Mouse (Mus musculus): ENCODE data around the gene Nfatc4. TPM values are rescaled to one million over a fixed set of nuclear protein-coding genes. Genes with fewer than 3 reads are reported as not detected.
A peak's percentile ranks its signal among the peaks of the same experiment; 100 is the strongest.

Nfatc4 gene
- polyA plus RNA-seq, 1 experiment, result 2.8 TPM

DNA sequence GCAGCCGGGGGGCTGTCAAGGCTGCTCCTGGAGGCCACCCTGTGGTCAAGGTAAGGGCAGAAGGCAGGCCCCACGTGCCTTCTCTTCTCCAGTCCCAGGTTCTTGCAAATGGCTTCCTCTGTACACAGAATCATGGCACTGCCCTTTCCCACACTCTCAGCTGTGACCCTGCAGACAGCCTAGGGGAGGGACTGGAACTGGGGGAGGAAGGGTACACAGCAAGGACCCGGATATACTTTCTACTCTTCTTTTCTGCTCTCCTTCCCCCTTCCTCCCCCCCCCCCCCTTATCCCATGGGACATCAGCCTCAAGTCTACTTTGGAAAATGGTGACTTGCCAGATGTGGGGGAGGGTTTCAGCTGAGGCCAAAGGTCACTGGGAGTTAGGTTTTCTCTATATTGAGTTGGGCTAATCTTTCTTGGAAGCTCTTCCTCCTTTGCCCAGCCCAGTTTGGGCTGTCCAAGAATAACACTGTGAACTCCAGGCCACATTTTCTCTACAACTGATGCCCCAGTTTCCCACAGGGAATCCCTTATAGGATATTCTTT is 5.8 kb downstream of the Nfatc4 start:
- H3K27me3 ChIP-seq (ENCODE audit: control insufficient read depth, insufficient read depth, insufficient read length), result no peaks in the 10 kb centered on the region
- H3K4me2 ChIP-seq (ENCODE audit: low read depth), result no peak overlapping the region
- no peaks in the 10 kb centered on the region for H3K36me3 ChIP-seq (ENCODE audit: control insufficient read depth, insufficient read depth)
- no peak overlapping the region for H3K4me3 ChIP-seq
- H3K79me2 ChIP-seq (ENCODE audit: control insufficient read depth, insufficient read depth), result no peaks in the 10 kb centered on the region
- no peak for TF ChIP-seq POLR2AphosphoS2 (IDR thresholded peaks at IDR 0.05; ENCODE audit: insufficient read length, low read depth)
- TF ChIP-seq MAX (IDR thresholded peaks at IDR 0.05; ENCODE audit: low read depth), result no peak
- TF ChIP-seq REST (IDR thresholded peaks at IDR 0.05; ENCODE audit: insufficient read depth, insufficient read length), result no peak
- TF ChIP-seq TCF3 (IDR thresholded peaks at IDR 0.05; ENCODE audit: insufficient read length, low read depth), result no peak
- no peak for TF ChIP-seq USF1 (IDR thresholded peaks at IDR 0.05; ENCODE audit: low read depth)
- no peak for TF ChIP-seq SRF (IDR thresholded peaks at IDR 0.05; ENCODE audit: control insufficient read depth, insufficient read length, low read depth)
- H3ac ChIP-seq (ENCODE audit: control insufficient read depth, insufficient read length), result no peak overlapping the region

- Histone ChIP-seq H3K4me2 (ENCODE audit: low read depth) (no peak overlapping the region), H3K27me3 (ENCODE audit: control insufficient read depth, insufficient read depth, insufficient read length) (no peaks in the 10 kb centered on the region), H3K79me2 (ENCODE audit: control insufficient read depth, insufficient read depth) (no peaks in the 10 kb centered on the region), H3K4me3 (no peak overlapping the region), H3K36me3 (ENCODE audit: control insufficient read depth, insufficient read depth) (no peaks in the 10 kb centered on the region), H3ac (ENCODE audit: control insufficient read depth, insufficient read length) (no peak overlapping the region)
- TF ChIP-seq TCF12 (IDR thresholded peaks at IDR 0.05; ENCODE audit: insufficient read depth, poor library complexity, severe bottlenecking) (no peak), USF1 (IDR thresholded peaks at IDR 0.05; ENCODE audit: low read depth) (no peak), SRF (IDR thresholded peaks at IDR 0.05; ENCODE audit: control insufficient read depth, insufficient read length, low read depth) (no peak), MYOD1 (IDR thresholded peaks at IDR 0.05; ENCODE audit: control insufficient read depth in 1 of 3, insufficient read length in 2 of 3, low read depth in 2 of 3) (no peak), E2F4 (IDR thresholded peaks at IDR 0.05; ENCODE audit: insufficient read depth) (no peak), POLR2AphosphoS2 (IDR thresholded peaks at IDR 0.05; ENCODE audit: insufficient read length, low read depth) (no peak), TCF3 (IDR thresholded peaks at IDR 0.05; ENCODE audit: insufficient read length, low read depth) (no peak), MYOG (IDR thresholded peaks at IDR 0.05; ENCODE audit: control insufficient read depth in 1 of 3, insufficient read depth in 1 of 3, insufficient read length in 2 of 3, low read depth in 2 of 3) (no peak), MAX (IDR thresholded peaks at IDR 0.05; ENCODE audit: low read depth) (no peak), POLR2A (IDR thresholded peaks at IDR 0.05; ENCODE audit: insufficient read length, low read depth) (no peak), REST (IDR thresholded peaks at IDR 0.05; ENCODE audit: insufficient read depth, insufficient read length) (no peak), CEBPB (IDR thresholded peaks at IDR 0.05; ENCODE audit: insufficient read depth, poor library complexity, severe bottlenecking) (no peak)
Observed at GRCm38 (mm10) chr14:55829854-55830253, 6.9 kb downstream of the Nfatc4 start.

GRCm38 (mm10) chr14:55830331-55830730 is 7.4 kb downstream of the Nfatc4 start:
- no peak overlapping the region for H3K4me2 ChIP-seq (ENCODE audit: low read depth)
- H3K4me3 ChIP-seq, result no peak overlapping the region
- no peaks in the 10 kb centered on the region for H3K27me3 ChIP-seq (ENCODE audit: control insufficient read depth, insufficient read depth, insufficient read length)
- no peaks in the 10 kb centered on the region for H3K79me2 ChIP-seq (ENCODE audit: control insufficient read depth, insufficient read depth)
- H3K36me3 ChIP-seq (ENCODE audit: control insufficient read depth, insufficient read depth), result no peaks in the 10 kb centered on the region
- no peak overlapping the region for H3ac ChIP-seq (ENCODE audit: control insufficient read depth, insufficient read length)
- no peak for TF ChIP-seq USF1 (IDR thresholded peaks at IDR 0.05; ENCODE audit: low read depth)
- no peak for TF ChIP-seq POLR2A (IDR thresholded peaks at IDR 0.05; ENCODE audit: insufficient read length, low read depth)
- TF ChIP-seq E2F4 (IDR thresholded peaks at IDR 0.05; ENCODE audit: insufficient read depth), result no peak
- TF ChIP-seq MYOG (IDR thresholded peaks at IDR 0.05; ENCODE audit: control insufficient read depth in 1 of 3, insufficient read depth in 1 of 3, insufficient read length in 2 of 3, low read depth in 2 of 3), result no peak

DNA sequence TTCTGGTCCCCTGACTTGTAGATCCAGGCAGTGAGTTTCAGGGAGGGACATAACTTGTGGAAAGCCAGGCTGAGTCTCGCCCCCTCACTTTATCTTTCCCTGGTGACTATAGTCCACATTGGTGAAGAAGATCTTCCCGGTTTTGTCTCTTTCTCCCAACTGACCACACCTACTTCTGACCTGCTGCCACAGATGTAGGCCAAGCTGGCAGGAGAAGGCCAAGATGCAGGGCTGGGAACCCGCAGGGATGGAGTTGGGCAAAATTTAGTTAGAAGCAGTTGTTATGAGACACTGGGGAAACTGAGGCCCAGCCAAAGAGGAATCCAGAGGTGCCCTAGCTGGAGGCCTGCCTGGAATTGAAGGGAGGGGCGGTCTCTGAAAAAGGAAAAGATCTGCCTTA is 10.2 kb downstream of the Nfatc4 start:
- no peaks in the 10 kb centered on the region for H3K36me3 ChIP-seq (ENCODE audit: control insufficient read depth, insufficient read depth)
- no peaks in the 10 kb centered on the region for H3K79me2 ChIP-seq (ENCODE audit: control insufficient read depth, insufficient read depth)

DNA sequence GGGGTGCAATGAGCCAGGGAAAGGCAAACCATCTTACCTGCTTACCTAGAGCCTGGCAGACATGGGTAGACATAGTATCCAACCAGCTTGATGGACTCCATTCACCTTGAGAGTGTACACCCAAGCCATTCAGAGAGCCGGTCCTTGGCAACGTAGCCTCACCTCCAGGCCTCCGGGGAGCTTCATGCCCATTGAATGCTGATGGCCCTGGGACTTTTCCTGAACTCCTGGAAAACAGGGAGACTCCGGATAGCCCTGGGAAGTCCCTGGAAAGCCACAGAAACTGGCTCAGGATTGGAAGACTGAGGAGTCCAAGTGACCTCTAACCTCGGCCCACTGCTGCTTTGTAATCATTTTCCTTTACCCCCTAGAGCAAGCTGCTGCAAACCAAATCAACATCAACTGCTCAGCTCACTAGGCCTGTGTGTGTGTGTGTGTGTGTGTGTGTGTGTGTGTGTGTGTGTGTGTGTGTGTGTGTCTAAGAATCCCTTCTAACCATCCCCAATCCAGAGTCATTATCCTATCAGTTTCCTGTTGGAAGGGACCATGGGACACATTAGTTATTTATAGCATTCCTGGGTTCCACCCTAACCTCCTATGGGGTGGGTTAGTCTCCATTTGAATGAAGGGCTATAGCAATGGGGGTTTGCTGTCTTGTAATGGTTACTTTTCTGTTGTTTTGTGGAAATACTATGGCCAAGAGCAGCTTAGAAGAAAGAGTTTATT is 12.0 kb downstream of the Nfatc4 start:
- no peak overlapping the region for H3K4me2 ChIP-seq (ENCODE audit: low read depth)

More for the DNA sequence above, 10.2 kb downstream of the Nfatc4 start:
- Histone ChIP-seq H3ac (ENCODE audit: control insufficient read depth, insufficient read length) (no peak overlapping the region), H3K27me3 (ENCODE audit: control insufficient read depth, insufficient read depth, insufficient read length) (no peaks in the 10 kb centered on the region), H3K4me3 (no peak overlapping the region), H3K4me2 (ENCODE audit: low read depth) (no peak overlapping the region)
- TF ChIP-seq POLR2AphosphoS2 (IDR thresholded peaks at IDR 0.05; ENCODE audit: insufficient read length, low read depth) (no peak), E2F4 (IDR thresholded peaks at IDR 0.05; ENCODE audit: insufficient read depth) (no peak), TCF3 (IDR thresholded peaks at IDR 0.05; ENCODE audit: insufficient read length, low read depth) (no peak), MYOD1 (IDR thresholded peaks at IDR 0.05; ENCODE audit: control insufficient read depth in 1 of 3, insufficient read length in 2 of 3, low read depth in 2 of 3) (no peak), SRF (IDR thresholded peaks at IDR 0.05; ENCODE audit: control insufficient read depth, insufficient read length, low read depth) (no peak), POLR2A (IDR thresholded peaks at IDR 0.05; ENCODE audit: insufficient read length, low read depth) (no peak)

More for the DNA sequence above, 12.0 kb downstream of the Nfatc4 start:
- no peaks in the 10 kb centered on the region for H3K27me3 ChIP-seq (ENCODE audit: control insufficient read depth, insufficient read depth, insufficient read length)
- H3K79me2 ChIP-seq (ENCODE audit: control insufficient read depth, insufficient read depth), result no peaks in the 10 kb centered on the region
- H3K4me3 ChIP-seq, result no peak overlapping the region
- no peaks in the 10 kb centered on the region for H3K36me3 ChIP-seq (ENCODE audit: control insufficient read depth, insufficient read depth)
- TF ChIP-seq POLR2AphosphoS2 (IDR thresholded peaks at IDR 0.05; ENCODE audit: insufficient read length, low read depth) (peak; percentile 20), TCF12 (IDR thresholded peaks at IDR 0.05; ENCODE audit: insufficient read depth, poor library complexity, severe bottlenecking) (no peak)
- no peak overlapping the region for H3ac ChIP-seq (ENCODE audit: control insufficient read depth, insufficient read length)
